Mouse (Mus musculus): ENCODE data around the gene Ccdc169.

DNA sequence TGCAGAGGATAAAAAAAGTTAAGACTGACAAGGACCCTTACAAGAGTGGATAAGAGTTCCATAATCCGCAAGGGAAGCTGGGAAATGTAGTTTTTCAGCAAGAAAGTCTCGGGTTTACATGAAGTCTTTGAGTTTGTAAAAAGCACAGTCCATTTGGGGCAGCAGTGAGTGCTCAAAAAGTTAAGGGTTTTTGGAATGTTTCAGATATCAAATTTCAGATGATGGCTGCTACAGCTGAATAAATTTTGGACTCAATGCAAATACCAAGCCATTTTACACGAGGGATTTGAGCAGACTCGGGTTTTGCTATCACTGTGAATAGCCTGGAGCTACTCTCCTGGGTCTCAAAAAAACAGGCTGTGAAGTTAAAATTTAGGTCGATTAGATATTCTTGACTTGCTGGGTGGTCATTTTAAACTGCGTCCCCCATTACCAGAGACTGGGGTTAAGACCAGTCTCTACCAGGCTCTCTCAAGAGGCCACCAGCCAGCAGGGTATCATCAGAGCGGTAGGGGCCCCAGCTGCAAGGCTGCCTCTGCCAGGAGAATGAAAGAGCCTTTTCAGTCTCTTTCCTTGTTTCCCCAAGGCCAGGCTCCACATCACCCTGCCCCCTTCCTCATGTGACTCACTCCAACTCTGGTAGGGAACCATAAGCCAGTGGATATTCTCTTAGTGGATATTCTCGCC lies 41.0 kb upstream of the Ccdc169 start:
- TF ChIP-seq CTCF (IDR thresholded peaks at IDR 0.05; ENCODE audit: control insufficient read depth, insufficient read depth, insufficient read length) (no peak), USF1 (IDR thresholded peaks at IDR 0.05; ENCODE audit: low read depth) (peak; percentile 85), CEBPB (IDR thresholded peaks at IDR 0.05; ENCODE audit: low read depth) (no peak), MAX (IDR thresholded peaks at IDR 0.05) (no peak), MYOG (IDR thresholded peaks at IDR 0.05; ENCODE audit: control insufficient read depth, extremely low read depth, insufficient read length) (no peak)

All from C2C12 (cell line).